Mouse (Mus musculus) cerebellum, adult 11-12 months (tissue): Measurements from ENCODE around the gene Adam8.

ENCODE experiments used
- DNase-seq: peaks from one replicate; pipeline ENCODE4 v3.0.0; 2022

Gene Adam8

DNA sequence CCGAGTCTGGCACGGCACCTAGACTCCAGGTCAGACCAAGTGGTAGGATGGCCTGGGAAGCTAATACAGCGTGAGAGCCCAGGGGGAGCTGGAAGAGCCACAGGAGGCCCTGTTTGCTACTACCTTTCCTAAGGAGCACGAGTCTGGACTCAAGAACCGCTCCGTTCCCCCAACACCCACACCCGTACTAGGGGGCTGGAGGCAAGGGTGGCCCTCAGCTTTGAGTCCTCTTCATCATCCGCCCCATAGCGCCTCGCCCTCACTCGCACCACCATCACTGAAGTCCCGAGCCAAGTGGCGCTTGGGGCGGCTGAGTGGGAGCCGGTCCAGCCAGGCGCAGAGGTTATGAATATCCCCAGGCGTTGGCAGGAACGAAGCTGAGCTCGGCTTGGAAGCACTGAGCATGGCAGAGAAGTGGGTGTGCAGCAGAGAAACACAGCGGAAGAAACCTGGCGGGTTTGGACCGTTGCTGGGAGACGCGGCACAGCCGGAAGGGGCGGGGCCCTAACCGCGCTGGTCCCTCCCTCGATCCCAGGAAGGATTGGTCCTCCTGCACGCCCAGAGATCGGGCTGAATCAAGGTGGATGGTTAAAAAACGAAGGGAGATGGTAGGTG is 14.0 kb downstream of the Adam8 start, which contains the start of gene 6430531B16Rik:
Gene 6430531B16Rik, minus strand, starts transcription at position 478 of the 615 bp plus-strand sequence.
- peak; percentile 81 for DNase-seq

DNA sequence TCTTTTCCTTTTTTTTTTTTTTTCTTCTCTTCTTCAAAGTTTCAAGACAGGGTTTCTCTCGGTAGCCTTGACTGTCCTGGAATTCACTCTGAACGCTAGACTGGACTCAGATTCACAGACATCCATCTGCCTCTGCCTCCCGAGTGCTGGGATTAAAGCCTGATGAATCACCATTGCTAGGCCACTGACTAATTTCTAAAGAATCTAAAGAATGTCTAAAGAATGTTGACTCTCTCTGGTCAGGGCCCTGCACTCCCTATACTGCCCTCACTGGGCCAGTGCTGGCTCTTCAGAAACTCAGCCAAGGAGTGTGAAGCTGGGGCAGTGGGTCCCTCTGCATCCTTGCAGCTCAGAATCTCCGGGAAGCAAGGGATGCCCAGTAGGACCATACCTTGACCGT is 16.9 kb downstream of the Adam8 start:
- no peak for DNase-seq

DNA sequence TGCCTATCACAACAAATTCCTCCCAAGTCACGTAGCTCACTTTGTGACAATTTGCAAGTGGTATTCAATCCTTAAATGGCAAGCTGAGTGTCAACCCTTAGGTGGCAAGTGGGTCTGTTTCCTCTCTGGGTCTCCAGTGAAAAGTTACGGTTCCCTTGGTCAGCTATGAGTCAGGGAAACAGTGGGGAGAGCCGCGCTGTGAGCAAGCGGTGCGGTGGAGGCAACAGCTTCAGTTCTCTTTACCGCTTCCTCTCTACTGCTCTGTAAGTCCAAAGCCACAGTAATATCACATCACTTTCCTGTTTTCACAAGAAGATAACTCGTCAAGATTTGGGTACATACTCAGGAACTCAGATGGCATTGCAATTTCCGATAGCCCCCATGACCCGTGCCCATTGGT is 18.1 kb downstream of the Adam8 start:
- no peak for DNase-seq

DNA sequence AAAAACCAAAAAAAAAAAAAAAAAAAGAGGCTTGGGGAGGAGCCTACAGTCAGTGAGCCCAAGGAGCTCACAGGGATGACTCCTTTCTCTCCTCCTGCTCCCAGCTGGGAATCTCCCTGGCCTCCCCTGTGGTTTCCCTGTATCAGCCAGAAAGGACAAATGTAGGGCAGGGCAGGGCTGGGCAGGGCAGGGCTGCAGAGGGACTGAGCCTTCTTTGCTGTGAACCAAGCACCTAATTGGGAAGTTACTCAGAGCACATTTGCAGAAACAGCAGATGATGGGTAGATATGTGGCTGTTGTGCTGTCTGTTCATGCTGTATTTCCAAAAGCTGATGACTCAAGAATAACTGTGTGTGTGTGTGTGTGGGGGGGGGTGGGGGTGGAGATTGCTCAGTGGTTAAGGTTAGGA is 19.4 kb downstream of the Adam8 start:
- no peak for DNase-seq

DNA sequence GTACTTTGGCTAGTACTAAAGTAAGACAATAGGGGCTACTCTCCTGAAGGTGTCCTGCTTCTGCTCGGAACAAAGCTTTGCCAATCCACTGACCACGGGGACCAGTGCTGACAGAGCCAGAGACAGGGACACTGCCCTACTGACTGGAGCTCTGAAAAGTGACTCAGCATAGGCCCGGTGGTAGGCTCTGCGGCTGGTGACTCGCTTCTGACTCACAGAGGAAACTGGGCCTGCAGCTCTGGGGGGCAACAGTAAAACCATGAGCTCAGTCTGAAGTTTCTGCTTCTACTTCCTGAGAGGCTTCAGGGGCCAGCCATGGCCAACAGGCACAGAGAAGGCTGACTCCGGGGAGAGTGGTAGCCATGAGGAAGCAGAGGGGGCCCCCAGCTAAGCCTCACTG is 20.9 kb downstream of the Adam8 start:
- DNase-seq = no peak

DNA sequence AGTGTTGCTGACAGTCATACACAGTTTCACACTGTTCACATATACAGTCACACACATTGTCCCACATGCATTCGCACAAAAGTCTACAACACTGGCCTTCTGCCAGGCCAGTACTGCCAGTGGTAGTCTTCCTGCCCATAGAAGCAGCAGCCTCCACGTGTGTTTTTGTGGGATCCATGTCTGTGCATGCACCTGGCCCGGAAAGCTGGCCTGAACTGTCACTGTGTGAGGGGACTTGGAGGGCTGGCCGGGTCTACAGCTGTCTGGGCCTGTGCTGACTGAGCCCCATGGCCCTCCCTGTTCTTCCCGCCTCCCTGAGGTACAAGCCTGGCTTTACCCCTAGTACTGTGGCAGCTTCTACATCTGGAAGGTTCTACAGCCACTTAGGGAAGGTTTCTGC is 21.4 kb downstream of the Adam8 start:
- DNase-seq = no peak

DNA sequence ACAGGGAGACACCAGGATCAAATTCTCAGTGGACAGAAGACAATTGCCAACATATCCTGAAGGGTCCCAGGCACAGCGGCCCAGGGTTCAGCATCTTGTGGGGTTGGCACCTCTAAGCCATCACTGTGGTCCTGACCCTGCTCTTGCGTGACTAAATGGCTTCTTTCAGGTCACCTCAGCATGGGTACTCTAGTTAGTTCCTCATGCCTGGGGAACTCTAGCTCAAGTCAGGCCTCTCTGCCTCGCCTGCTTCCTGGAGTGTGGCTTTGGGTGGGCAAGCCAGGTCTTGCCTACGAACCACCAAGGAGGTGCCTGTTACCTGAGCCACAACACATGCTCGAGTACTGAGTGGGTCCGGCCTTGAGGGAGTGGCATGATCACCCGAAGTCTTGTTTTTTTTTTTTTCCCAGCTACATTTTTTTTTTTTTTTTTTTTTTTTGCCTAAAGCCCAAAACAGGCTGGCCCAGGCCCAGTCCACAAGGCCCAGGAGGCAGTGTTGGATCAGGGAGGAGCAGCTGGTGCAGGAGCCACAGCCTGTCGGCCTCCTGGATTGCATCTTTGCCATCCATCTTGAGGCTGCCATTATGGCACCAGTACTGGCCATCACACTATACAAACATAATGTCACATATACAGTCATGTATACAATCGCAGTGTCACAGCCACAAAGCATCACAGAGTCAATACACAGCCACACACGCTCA is 22.0 kb downstream of the Adam8 start:
- DNase-seq = no peak

DNA sequence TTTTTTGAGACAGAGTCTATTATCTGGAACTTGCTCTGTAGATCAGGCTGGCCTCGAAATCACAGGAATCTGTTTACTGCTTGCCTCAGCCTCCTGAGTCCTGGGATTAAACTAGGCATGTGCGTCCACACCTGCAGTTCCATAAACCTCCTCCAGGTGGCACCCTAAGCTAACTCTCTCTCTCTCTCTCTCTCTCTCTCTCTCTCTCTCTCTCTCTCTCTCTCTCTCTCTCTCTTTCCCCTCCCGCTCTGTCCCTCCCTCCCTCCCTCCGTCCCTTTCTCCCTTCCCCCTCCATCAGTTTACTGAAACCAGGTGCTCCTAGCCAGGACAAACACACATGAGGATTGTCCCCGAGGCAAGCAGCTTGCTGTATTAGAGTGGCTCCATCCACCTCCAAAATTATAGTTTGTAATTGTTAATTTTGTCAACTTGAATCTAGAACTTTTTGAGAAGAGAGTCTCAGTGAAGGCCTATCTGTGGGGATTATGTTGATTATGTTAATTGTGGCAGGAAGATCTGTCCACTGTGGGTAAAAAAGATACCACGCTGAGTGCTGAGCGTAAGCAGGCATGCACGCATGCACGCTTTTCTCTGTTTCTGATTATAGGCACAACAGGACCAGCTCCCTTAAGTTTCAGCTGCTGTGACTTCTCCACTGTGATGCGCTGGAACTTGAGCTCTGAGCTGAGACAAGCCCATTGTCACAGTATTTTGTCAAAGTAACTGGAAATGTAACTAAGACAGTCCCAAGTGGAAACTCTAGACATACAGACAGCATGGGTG is 22.8 kb downstream of the Adam8 start:
- DNase-seq = peak; percentile 68

DNA sequence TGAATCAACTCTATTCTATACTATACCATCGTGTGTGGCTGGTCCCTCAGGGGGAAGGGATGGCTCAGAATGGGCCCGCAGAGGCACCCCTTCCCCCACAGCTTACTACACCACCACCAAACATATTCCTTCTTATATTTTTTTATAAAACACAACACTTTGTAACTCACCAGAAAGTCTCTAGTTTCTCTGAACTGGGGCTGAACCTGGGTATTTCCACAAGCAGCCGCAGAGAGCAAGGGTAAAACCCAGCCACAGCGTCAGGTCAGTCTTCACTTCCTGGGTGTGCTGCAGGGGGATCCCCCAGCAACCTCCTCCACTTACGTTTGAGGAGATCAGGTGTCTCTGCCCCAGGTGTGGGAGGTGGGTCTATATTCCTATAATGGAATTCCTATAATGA is 23.9 kb downstream of the Adam8 start:
- DNase-seq = no peak

DNA sequence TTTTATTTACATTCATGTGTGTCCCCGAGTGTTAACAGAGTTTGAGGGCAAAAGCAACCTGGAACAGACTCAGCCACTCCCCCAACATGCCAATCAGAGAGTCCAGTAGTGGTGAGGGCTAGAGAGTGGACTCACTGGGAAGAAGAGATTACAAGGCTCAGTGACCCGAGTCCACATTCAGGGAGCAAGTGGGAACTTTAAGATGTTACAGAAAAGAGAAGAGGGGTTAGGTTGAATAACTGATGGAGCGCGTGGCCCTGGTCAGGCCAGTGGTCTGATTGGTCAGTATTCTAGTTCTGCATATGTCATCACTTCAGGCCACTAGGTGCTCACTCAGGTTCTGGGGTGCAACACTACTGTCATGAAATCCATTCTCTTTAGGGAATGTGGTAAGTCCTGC is 25.2 kb downstream of the Adam8 start:
- DNase-seq = no peak

DNA sequence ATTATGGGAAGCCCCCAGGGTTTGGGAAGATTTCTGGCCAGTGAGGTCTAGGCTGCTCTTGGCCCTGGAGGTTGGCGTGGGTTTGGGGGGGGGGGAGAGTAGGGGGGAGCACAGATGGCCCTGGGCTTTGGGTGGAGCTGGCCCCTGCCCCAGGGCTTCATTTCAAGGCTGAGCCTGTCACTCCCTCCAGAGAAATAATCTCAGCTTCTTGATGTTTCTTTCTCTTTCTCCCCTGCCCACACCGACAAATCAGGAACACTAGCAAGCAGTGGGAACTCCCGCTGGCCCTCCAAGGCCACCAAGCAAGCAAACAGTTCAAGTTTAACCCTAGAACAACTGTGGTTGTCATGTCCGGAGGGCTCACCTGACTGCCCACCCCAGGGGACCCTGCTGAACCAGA is 28.5 kb downstream of the Adam8 start:
- no peak for DNase-seq

DNA sequence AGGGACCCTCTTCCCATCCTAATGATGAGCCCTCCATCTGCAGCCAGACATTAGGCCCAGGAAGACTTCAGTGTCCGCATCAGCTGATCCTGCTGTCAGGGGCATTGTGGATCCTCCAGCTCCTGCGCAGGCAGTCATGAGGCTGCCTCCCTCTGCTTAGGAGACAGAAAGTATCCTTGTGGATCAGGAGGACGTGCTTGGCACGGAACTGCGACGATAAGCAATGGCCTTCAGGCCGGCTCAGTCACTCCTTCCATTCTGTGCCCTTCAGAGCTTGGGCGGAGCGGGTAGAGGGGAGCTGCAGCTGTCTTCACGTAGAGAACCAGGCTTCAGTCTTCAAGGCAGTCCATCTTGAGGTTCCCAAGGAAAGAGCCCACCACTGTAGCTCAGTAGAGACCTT is 31.2 kb downstream of the Adam8 start:
- no peak for DNase-seq

DNA sequence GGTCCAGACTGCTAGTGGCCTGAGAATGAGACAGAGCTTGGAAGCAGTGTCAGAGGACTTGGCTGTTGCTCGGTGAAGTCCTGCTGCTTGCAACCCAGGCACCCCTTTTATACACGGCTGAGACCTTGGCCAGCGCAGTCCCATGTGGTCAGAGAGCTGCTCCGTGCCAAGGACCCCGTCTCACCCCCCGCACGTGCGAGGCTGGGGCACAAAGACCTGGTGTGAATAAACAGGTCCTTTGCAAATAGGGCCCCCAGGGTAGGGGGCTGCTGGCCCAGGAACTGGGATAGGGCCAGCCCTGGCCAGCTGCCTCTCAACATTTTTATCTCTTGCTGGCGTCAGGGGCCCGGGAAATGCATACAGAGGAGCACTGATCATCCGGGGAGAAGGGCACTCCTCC is 34.4 kb downstream of the Adam8 start:
- DNase-seq = no peak

DNA sequence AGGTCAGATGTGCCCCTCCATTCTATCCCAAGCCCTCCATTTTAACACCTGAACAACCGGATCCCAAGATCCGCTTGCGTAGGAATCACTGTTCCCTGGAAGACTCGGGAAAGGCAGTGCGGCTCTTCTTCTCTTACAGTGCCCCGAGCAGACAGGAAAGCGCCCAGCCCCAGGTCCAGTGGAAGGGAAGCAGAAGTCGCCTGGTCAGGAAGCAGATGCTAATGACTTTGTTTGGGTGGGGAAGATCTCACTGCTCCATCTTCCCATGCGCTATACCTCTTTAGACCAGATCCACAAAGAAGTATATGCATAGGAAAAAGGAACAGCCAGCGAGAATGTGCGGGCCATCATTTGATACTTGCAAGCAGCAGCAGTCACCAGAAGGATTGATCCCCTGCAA is 34.9 kb downstream of the Adam8 start:
- DNase-seq = no peak

DNA sequence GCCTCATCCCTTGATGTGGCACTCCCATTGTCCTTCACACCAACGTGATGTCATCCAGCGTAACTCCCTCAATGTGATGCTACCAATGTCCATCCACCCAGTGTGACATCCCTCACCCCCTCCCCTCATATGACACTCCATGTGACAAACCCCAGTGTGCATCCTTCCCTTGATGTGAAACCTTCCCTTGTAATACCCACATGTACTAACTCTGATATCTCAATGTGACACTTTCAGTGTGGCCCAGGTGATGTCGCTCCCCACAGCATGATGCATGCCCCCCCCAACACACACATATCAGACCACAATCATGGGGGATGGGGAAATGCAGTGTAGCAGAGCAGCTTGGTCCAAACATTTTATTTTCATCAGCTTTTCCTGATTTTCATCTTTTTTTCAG is 35.7 kb downstream of the Adam8 start:
- DNase-seq = no peak

DNA sequence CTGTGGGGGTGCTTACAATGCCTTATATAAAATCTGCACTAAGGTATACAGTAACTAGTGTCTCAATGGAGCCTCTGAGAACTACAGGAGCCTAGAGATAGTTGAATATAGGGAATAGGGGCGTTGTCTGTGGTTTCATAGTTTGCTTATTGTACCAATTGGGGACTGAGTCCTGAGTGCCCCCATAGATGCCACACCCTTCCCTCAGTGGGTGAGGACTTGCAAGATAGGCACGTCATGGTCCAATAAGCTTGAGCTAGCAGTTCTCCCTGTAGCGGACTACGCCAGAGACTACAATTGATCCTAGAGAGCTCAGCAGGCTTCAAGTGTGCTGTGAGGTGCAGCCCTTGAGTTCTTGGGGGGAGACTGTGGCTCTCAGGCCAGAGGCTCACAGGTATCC is 36.9 kb downstream of the Adam8 start:
- no peak for DNase-seq

DNA sequence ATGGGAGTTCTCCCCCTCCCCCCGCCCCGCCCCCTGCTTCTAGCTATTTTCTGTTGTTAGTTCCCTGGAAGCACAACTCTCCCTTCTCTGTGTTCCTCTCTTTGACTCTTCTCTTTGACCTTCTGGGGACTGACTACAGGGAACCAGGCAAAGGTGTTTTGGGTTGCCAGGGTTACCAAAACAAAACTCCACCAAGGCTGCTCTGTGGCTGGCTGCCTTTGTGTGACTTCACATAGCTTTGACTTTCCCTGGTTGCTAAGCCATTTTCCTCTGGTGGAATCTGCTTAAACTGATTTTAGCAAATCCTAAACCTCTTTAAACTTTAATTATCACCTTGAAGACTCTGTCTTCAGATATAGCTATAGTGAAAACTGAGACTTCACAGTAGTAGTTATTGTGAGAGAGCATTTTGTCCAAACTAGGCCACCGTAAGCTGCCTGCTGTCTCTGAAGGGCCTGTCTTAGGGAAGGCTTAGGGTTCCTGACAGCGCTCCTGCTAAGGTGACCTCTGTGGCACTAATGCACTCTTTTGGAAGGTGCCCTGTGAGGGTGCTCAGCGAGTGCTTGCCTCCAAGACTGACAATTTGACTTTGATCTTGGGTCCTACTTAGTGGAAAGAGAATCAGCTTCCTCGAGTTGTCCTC is 40.2 kb downstream of the Adam8 start:
- no peak for DNase-seq

DNA sequence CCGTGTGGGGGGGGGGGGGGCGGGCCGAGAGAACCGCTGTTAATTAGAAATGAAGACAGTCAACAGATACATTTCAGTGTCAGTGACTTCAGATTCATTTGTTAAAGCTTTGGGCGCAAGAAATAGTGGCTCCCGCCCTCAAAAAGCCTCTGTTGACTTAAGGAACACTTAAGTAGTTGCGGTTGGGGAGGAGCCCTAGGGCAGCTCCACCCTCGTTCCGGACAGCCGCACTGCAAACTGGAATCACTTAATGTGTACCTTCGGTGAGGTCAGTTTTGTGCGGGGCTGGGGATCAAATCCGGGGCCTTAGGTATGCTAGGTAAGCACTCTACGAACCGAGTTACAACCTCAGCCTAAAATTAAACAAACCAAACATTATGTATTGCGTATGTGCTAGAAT is 41.3 kb downstream of the Adam8 start:
- no peak for DNase-seq

DNA sequence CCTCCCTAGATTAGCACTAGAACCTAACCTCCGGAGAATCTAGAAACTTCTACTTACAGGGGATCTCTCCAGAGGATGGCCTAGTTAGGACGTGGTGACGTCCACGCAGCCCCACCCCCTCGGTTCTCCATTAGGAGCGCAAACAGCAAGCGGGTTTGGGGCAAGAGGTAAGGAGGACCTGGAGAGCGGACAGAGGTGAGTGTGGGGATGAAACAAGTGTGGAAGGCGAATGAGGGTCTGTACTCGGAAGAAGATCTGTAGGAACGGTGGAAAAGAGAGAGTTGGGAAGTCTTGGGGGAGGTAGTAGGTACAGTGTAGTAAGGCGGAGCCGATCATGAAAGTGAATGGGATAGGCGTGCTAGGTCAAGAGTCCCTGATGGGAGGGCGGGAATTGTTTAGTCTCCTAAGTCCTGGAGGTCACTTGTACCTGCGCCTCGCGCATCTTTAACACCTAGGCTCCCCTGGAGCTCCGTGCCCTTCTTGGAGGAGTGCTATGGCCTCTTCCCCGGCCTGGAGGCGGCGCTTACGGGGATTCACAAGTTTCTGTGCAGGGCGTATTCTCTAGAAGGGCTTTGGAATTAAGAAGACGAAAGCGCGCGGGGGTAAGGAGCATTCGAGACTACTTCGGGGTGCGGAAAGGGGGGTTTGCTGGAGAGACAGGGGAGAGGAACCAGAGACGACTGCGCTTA is 41.9 kb downstream of the Adam8 start:
- no peak for DNase-seq

DNA sequence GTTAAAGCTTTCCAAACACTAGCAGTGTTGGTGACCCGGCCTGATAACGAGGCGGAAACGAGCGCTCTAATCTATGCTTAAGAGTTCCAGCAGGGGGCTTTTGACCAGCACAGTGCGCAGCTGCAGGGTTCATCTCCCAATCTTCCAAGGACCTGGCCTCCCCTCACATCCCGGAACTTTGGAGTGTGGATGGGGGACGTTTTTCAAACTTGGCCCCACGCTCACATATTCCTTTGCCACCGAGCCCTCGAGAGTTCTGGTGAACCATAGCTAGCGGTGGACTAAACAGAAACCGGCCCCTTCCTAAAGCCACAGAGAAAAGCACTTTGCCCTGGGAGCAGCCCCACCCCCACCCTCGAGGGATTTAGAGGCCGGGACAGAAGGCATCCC is 42.5 kb downstream of the Adam8 start:
- no peak for DNase-seq

DNA sequence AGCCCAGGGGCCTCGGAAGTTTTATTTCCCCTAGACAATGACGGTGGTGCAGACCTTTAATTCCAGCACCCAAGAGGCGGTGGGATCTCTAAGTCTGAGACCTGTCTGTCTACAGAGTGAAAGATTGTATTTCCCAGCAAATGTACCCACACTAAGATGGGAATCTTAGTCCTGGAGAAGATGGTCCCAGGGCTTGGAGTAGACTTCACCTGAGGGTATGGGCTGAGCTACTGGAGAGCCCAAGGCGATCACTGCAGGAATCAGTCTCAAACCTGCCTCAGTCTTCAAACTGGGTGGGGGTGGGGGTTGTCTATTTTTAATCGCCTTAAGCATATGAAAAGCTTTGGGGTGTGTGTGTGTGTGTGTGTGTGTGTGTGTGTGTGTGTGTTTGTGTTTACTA is 46.3 kb downstream of the Adam8 start:
- no peak for DNase-seq

DNA sequence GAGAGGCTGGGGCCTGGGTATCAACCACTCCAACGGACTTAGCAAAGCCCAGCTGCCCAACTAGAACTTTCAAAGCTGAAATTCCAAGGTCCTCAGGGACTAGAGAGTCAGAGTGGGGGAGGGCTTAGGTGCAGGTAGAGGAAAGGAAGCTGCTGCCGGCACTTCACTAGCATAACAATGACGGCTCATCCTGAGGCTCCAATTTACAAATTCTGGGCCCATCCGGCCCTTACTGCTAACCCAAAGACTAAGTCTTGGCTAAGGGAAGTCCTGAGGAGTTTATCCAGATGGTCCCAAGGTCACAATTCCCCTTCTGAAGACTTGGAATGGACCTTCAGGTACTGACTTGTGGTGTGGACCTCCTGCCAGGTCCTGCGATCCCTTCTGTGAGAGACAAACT is 46.8 kb downstream of the Adam8 start:
- DNase-seq = no peak
